Mouse (Mus musculus) limb, embryonic 14.5 days (tissue): ENCODE measurements around the gene Serpinb6b. TPM values are rescaled to one million over a fixed set of nuclear protein-coding genes. Genes with fewer than 3 reads are reported as not detected.

Experiments
- ATAC-seq: fragments of 200-750 bp; cut with Nextera tagmentation; 2 replicates; pipeline ENCODE4 v1.8.0; 2017; ENCODE audit warnings: low read depth, moderate number of reproducible peaks, moderate TSS enrichment; ENCODE audit not compliant: low FRiP score
- DNase-seq: peaks from one replicate; pipeline ENCODE4 v3.0.0-alpha.2; 2015; ENCODE audit warnings: low spot score
- H3K27ac ChIP-seq: fragments of 300-500 bp; sonication (generic); replicated peaks from 2 replicates; pipeline ENCODE4 v1.5.1; 2014; ENCODE audit warnings: low read depth, mild to moderate bottlenecking, low read length, moderate library complexity, mixed read lengths
- H3K27me3 ChIP-seq: fragments of 300-500 bp; sonication (generic); 2 replicates; pipeline ENCODE4 v1.6.1; 2014; ENCODE audit warnings: low read length, mixed read lengths; ENCODE audit not compliant: control insufficient read depth, insufficient read depth
- H3K36me3 ChIP-seq: fragments of 300-500 bp; sonication (generic); 2 replicates; pipeline ENCODE4 v1.6.1; 2014; ENCODE audit warnings: mild to moderate bottlenecking, low read length, moderate library complexity, mixed read lengths; ENCODE audit not compliant: control insufficient read depth, insufficient read depth
- H3K4me1 ChIP-seq: fragments of 300-500 bp; sonication (generic); 2 replicates; pipeline ENCODE4 v1.6.1; 2014; ENCODE audit warnings: antibody characterized with exemption, low read length, mixed read lengths; ENCODE audit not compliant: control insufficient read depth, insufficient read depth
- H3K4me2 ChIP-seq: fragments of 300-500 bp; sonication (generic); replicated peaks from 2 replicates; pipeline ENCODE4 v1.6.1; 2014; ENCODE audit warnings: low read depth, mild to moderate bottlenecking, low read length, moderate library complexity; ENCODE audit not compliant: severe bottlenecking
- H3K4me3 ChIP-seq: fragments of 300-500 bp; sonication (generic); replicated peaks from 2 replicates; pipeline ENCODE4 v1.5.1; 2014; ENCODE audit warnings: low read length
- H3K9ac ChIP-seq: fragments of 300-500 bp; sonication (generic); 2 replicates; pipeline ENCODE4 v1.6.1; 2014; ENCODE audit warnings: mild to moderate bottlenecking, low read depth, low read length, moderate library complexity; ENCODE audit not compliant: severe bottlenecking
- H3K9me3 ChIP-seq: fragments of 300-500 bp; sonication (generic); 2 replicates; pipeline ENCODE4 v1.6.1; 2016; ENCODE audit warnings: low read length; ENCODE audit not compliant: control insufficient read depth
- POLR2A ChIP-seq: fragments of 200-500 bp; IDR thresholded peaks from 2 replicates; pipeline ENCODE4 v1.8.0; 2012; ENCODE audit warnings: inconsistent platforms, mild to moderate bottlenecking, moderate library complexity, borderline replicate concordance; ENCODE audit not compliant: insufficient read depth, insufficient read length; ENCODE audit errors: extremely low read depth
- WGBS: fragments of 180-500 bp; shearing (Covaris S2); extraction: QIAGEN DNeasy Blood & Tissue Kit; methylation state at CpG from one replicate; pipeline ENCODE4 v1.1.7; 2014; 5-methylcytosine and 5-hydroxymethylcytosine counted together
- polyA plus RNA-seq, 2 experiments: library from polyadenylated mRNA; depleted of rRNA in 1 of 2; stranded (reverse) in 1 of 2; unstranded in 1 of 2; fragments of >200 nt; fragmentation: Nextera tagmentation in 1 of 2; extraction: Ambion mirVana in 1 of 2; gene quantifications; 2 replicates each; pipeline versions ENCODE4 v1.2.1 to v1.2.3; 2012 to 2014

Serpinb6b gene
- polyA plus RNA-seq, 2 experiments, result 1.0 to 1.6 TPM

GRCm38 (mm10) chr13:33028550-33028949, 63.5 kb downstream of the Serpinb6b start:
- WGBS, result 56% methylated on average over 2 of the region's 2 CpGs
- no peak for DNase-seq
- no peaks in the 10 kb centered on the region for H3K9me3 ChIP-seq
- ATAC-seq, result no peak
- H3K4me3 ChIP-seq, result no peak overlapping the region
- H3K4me1 ChIP-seq, result no peaks in the 10 kb centered on the region
- no peak overlapping the region for H3K9ac ChIP-seq
- no peaks in the 10 kb centered on the region for H3K36me3 ChIP-seq
- H3K27me3 ChIP-seq, result no peaks in the 10 kb centered on the region
- no peak overlapping the region for H3K27ac ChIP-seq
- no peak for TF ChIP-seq POLR2A
- H3K4me2 ChIP-seq, result no peak overlapping the region

Other genes starting within 250 kb of the Serpinb6b start
- 16.6 and 18.6 TPM in 2 replicates for gene Mylk4, start 181.3 kb upstream of the Serpinb6b start, polyA plus RNA-seq (2012; rRNA removed)
- gene Mylk4, start 181.3 kb upstream of the Serpinb6b start, polyA plus RNA-seq (2014; fragmentation: Nextera tagmentation; extraction: Ambion mirVana), result 8.9 and 11.2 TPM in 2 replicates
- 60.9 and 61.9 TPM in 2 replicates for gene Wrnip1, start 163.2 kb upstream of the Serpinb6b start, polyA plus RNA-seq (2012; rRNA removed)
- 25.5 and 26.9 TPM in 2 replicates for gene Wrnip1, start 163.2 kb upstream of the Serpinb6b start, polyA plus RNA-seq (2014; fragmentation: Nextera tagmentation; extraction: Ambion mirVana)
- 1.5 and 3.1 TPM in 2 replicates for gene D930007J09Rik, start 162.4 kb upstream of the Serpinb6b start, polyA plus RNA-seq (2012; rRNA removed)
- not detected in 2 replicates for gene D930007J09Rik, start 162.4 kb upstream of the Serpinb6b start, polyA plus RNA-seq (2014; fragmentation: Nextera tagmentation; extraction: Ambion mirVana)
- gene Serpinb1a, start 114.0 kb upstream of the Serpinb6b start, polyA plus RNA-seq (2012; rRNA removed), result 6.9 and 8.7 TPM in 2 replicates
- gene Serpinb1a, start 114.0 kb upstream of the Serpinb6b start, polyA plus RNA-seq (2014; fragmentation: Nextera tagmentation; extraction: Ambion mirVana), result 19.4 and 23.3 TPM in 2 replicates
- gene Serpinb1c, start 67.0 kb upstream of the Serpinb6b start, polyA plus RNA-seq (2012; rRNA removed), result not detected in 2 replicates
- gene Serpinb1c, start 67.0 kb upstream of the Serpinb6b start, polyA plus RNA-seq (2014; fragmentation: Nextera tagmentation; extraction: Ambion mirVana), result not detected in 2 replicates
- 2.4 and 2.6 TPM in 2 replicates for gene Serpinb9, start 38.0 kb downstream of the Serpinb6b start, polyA plus RNA-seq (2012; rRNA removed)
- 4.2 and 4.6 TPM in 2 replicates for gene Serpinb9, start 38.0 kb downstream of the Serpinb6b start, polyA plus RNA-seq (2014; fragmentation: Nextera tagmentation; extraction: Ambion mirVana)
- gene Serpinb9b, start 62.2 kb downstream of the Serpinb6b start, polyA plus RNA-seq (2012; rRNA removed), result 0.10 TPM in 2 replicates
- 0.10 TPM in 1 of 2 replicates, not detected in the other for gene Serpinb9b, start 62.2 kb downstream of the Serpinb6b start, polyA plus RNA-seq (2014; fragmentation: Nextera tagmentation; extraction: Ambion mirVana)
- 0.14 and 0.26 TPM in 2 replicates for gene Serpinb1b, start 113.4 kb downstream of the Serpinb6b start, polyA plus RNA-seq (2012; rRNA removed)
- gene Serpinb1b, start 113.4 kb downstream of the Serpinb6b start, polyA plus RNA-seq (2014; fragmentation: Nextera tagmentation; extraction: Ambion mirVana), result 1.1 and 1.6 TPM in 2 replicates
- 0.05 and 0.14 TPM in 2 replicates for gene Serpinb9c, start 194.5 kb downstream of the Serpinb6b start, polyA plus RNA-seq (2012; rRNA removed)
- gene Serpinb9c, start 194.5 kb downstream of the Serpinb6b start, polyA plus RNA-seq (2014; fragmentation: Nextera tagmentation; extraction: Ambion mirVana), result not detected in 2 replicates
- not detected in 2 replicates for gene Serpinb9d, start 227.8 kb downstream of the Serpinb6b start, polyA plus RNA-seq (2012; rRNA removed)
- not detected in 2 replicates for gene Serpinb9d, start 227.8 kb downstream of the Serpinb6b start, polyA plus RNA-seq (2014; fragmentation: Nextera tagmentation; extraction: Ambion mirVana)